Mouse (Mus musculus) megakaryocyte, embryonic 14.5 days (primary cell): ENCODE results near the gene Kcnc3.

Experiments used
- FLI1 ChIP-seq: IDR thresholded peaks from 2 replicates; pipeline ENCODE4 v1.6.1; 2012; ENCODE audit warnings: low read length, inconsistent platforms, mixed read lengths
- GATA1 ChIP-seq: IDR thresholded peaks from 3 replicates; pipeline ENCODE4 v1.6.1; 2012; ENCODE audit warnings: mixed read lengths, low read length, inconsistent platforms, borderline replicate concordance

- TF ChIP-seq GATA1, result no peak
- no peak for TF ChIP-seq FLI1
Observed at GRCm38 (mm10) chr7:44585606-44586005, 4.9 kb upstream of the Kcnc3 start.
